Comparison of ENCODE assay signal across 8 mouse cellular contexts in genomic region chr5:124439447-124440093, GRCm38 (mm10). TPM values are rescaled to one million over a fixed set of nuclear protein-coding genes. Genes with fewer than 3 reads are reported as not detected.
A peak's percentile ranks its signal among the peaks of the same experiment; 100 is the strongest.
DNase-seq lines count a peak whose midpoint lies in the region; ATAC-seq and TF ChIP-seq lines count a peak whose summit lies in the region.

TSS of gene Kmt5a (plus strand) at chr5:124439930.

- peak; percentile 74 for TF ChIP-seq POLR2A in ES-Bruce4 (IDR thresholded peaks at IDR 0.05; ENCODE audit: insufficient read depth, low read length)

- DNase-seq in heart, postnatal 10 days: peak; percentile 96 to 97
- DNase-seq in large intestine, adult 2 months (ENCODE audit: low read depth, low spot score): no peak
- DNase-seq in liver, postnatal 0 days: peak; percentile 97
- peak; percentile 95 for DNase-seq in testis, postnatal 10 days (ENCODE audit: low spot score)

- H3K4me1 ChIP-seq in ES-Bruce4 (ENCODE audit: control insufficient read depth, insufficient read depth, low read length): no peaks in the 10 kb centered on the region
- peaks cover 11% of the 10 kb centered on the region for H3K4me1 ChIP-seq in forebrain, embryonic 13.5 days
- H3K4me1 ChIP-seq in liver, postnatal 0 days (ENCODE audit: insufficient read depth): peaks cover 32% of the 10 kb centered on the region
- H3K4me1 ChIP-seq in neural tube, embryonic 14.5 days (ENCODE audit: control insufficient read depth, insufficient read depth, low read length): peaks cover 2% of the 10 kb centered on the region

- no peak for TF ChIP-seq CTCF in ES-Bruce4 (IDR thresholded peaks at IDR 0.05; ENCODE audit: low read depth, low read length)
- peak; percentile 25; the same call in 1 of the 2 replicates for TF ChIP-seq CTCF in liver, postnatal 0 days (IDR thresholded peaks at IDR 0.05; ENCODE audit: low read depth)

- H3K9ac ChIP-seq in ES-Bruce4 (ENCODE audit: low read depth, poor library complexity, severe bottlenecking): peak within 1 kb of the TSS; percentile 84
- peak within 1 kb of the TSS; percentile 84 for H3K9ac ChIP-seq in forebrain, embryonic 13.5 days
- H3K9ac ChIP-seq in liver, postnatal 0 days (replicated peaks): peak within 1 kb of the TSS; percentile 87
- H3K9ac ChIP-seq in neural tube, embryonic 14.5 days (replicated peaks; ENCODE audit: low read depth, low read length): peak within 1 kb of the TSS; percentile 60

- H3K36me3 ChIP-seq in ES-Bruce4 (ENCODE audit: control insufficient read depth, insufficient read depth, low read length, poor library complexity, severe bottlenecking): no peaks in the 10 kb centered on the region
- no peaks in the 10 kb centered on the region for H3K36me3 ChIP-seq in forebrain, embryonic 13.5 days (ENCODE audit: poor library complexity, severe bottlenecking)
- H3K36me3 ChIP-seq in liver, postnatal 0 days (replicated peaks; ENCODE audit: insufficient read depth, low read length): no peaks in the 10 kb centered on the region
- no peaks in the 10 kb centered on the region for H3K36me3 ChIP-seq in neural tube, embryonic 14.5 days (ENCODE audit: control insufficient read depth, insufficient read depth, low read length)

- H3K4me2 ChIP-seq in forebrain, embryonic 13.5 days: peak within 1 kb of the TSS; percentile 98
- H3K4me2 ChIP-seq in liver, postnatal 0 days (ENCODE audit: low read depth, low read length): peak within 1 kb of the TSS; percentile 90
- H3K4me2 ChIP-seq in neural tube, embryonic 14.5 days (ENCODE audit: low read depth, low read length): peak within 1 kb of the TSS; percentile 98

- no peaks in the 10 kb centered on the region for H3K9me3 ChIP-seq in ES-Bruce4 (replicated peaks; ENCODE audit: control insufficient read depth, insufficient read depth, low read length, poor library complexity, severe bottlenecking)
- H3K9me3 ChIP-seq in forebrain, embryonic 13.5 days (replicated peaks): no peaks in the 10 kb centered on the region
- H3K9me3 ChIP-seq in liver, postnatal 0 days (ENCODE audit: low read length): no peaks in the 10 kb centered on the region
- no peaks in the 10 kb centered on the region for H3K9me3 ChIP-seq in neural tube, embryonic 14.5 days (ENCODE audit: control insufficient read depth, low read length)

- peak within 1 kb of the TSS; percentile 99 for H3K4me3 ChIP-seq in ES-Bruce4 (ENCODE audit: low read depth, low read length)
- peak within 1 kb of the TSS; percentile 77 for H3K4me3 ChIP-seq in forebrain, embryonic 13.5 days
- peak within 1 kb of the TSS; percentile 76 for H3K4me3 ChIP-seq in liver, postnatal 0 days (ENCODE audit: low read depth, low read length)
- H3K4me3 ChIP-seq in neural tube, embryonic 14.5 days (ENCODE audit: low read depth, low read length): peak within 1 kb of the TSS; percentile 66

- TF ChIP-seq EP300 in ES-Bruce4 (IDR thresholded peaks at IDR 0.05; ENCODE audit: insufficient read depth, low read depth, low read length): no peak
- TF ChIP-seq EP300 in liver, postnatal 0 days (IDR thresholded peaks at IDR 0.05; ENCODE audit: low read depth): peak; percentile 69; the same call in 1 of the 2 replicates

- under 1% methylated on average over 34 of the region's 34 CpGs for WGBS in forebrain, embryonic 13.5 days
- WGBS in large intestine, adult 2 months: under 1% methylated on average over 34 of the region's 34 CpGs
- WGBS in liver, postnatal 0 days (ENCODE audit: insufficient replicate concordance): under 1% methylated on average over 34 of the region's 34 CpGs
- WGBS in neural tube, embryonic 14.5 days: 1% methylated on average over 33 of the region's 34 CpGs

- intact Hi-C loops in heart, postnatal 10 days (cut with DNase I): loop anchor here (2.0 kb wide), 1 partner anchor 99 kb away; no protein-coding TSS in a partner anchor

- peak; percentile 92 for ATAC-seq in cerebellum, adult (ENCODE audit: insufficient number of reproducible peaks, low FRiP score, low TSS enrichment)
- ATAC-seq in forebrain, embryonic 13.5 days: peak; percentile 97
- ATAC-seq in liver, postnatal 0 days: peak; percentile 98
- ATAC-seq in neural tube, embryonic 14.5 days (ENCODE audit: low read depth): peak; percentile 97

- H3K27ac ChIP-seq in ES-Bruce4 (ENCODE audit: insufficient read depth, low read length): peak within 1 kb of the TSS; percentile 83
- peak within 1 kb of the TSS; percentile 91 for H3K27ac ChIP-seq in forebrain, embryonic 13.5 days
- H3K27ac ChIP-seq in liver, postnatal 0 days (ENCODE audit: low read depth): peak within 1 kb of the TSS; percentile 86
- peak within 1 kb of the TSS; percentile 18; the same call in 1 of the 2 replicates for H3K27ac ChIP-seq in neural tube, embryonic 14.5 days (ENCODE audit: low read depth, low read length)

- no peaks in the 10 kb centered on the region for H3K27me3 ChIP-seq in ES-Bruce4 (ENCODE audit: control insufficient read depth, insufficient read depth, low read length, poor library complexity, severe bottlenecking)
- H3K27me3 ChIP-seq in forebrain, embryonic 13.5 days: peaks cover 3% of the 10 kb centered on the region; the same call in 1 of the 2 replicates
- H3K27me3 ChIP-seq in liver, postnatal 0 days (ENCODE audit: insufficient read depth, low read length): no peaks in the 10 kb centered on the region
- H3K27me3 ChIP-seq in neural tube, embryonic 14.5 days (ENCODE audit: control insufficient read depth, insufficient read depth, low read length): no peaks in the 10 kb centered on the region

RNA-seq across cellular contexts. Expression of gene Kmt5a, which starts in this region (rescaled TPM):
- 166 and 187 TPM in 2 replicates for polyA plus RNA-seq in ES-Bruce4 (2011; ENCODE audit: insufficient read depth, insufficient read length, low read depth, missing spikeins)
- polyA plus RNA-seq in forebrain, embryonic 13.5 days (2015; fragmentation: Nextera tagmentation; extraction: Ambion mirVana): 30.0 and 30.6 TPM in 2 replicates
- 100 to 1,000 TPM; 146 to 153 TPM for total RNA-seq in heart, postnatal 10 days (2021)
- polyA plus RNA-seq in large intestine, adult 2 months (2012; rRNA removed): 56.4 and 93.1 TPM in 2 replicates
- polyA plus RNA-seq in liver, postnatal 0 days (2015; fragmentation: Nextera tagmentation; extraction: Ambion mirVana): 26.7 and 30.6 TPM in 2 replicates
- 15.9 and 21.5 TPM in 2 replicates for polyA plus RNA-seq in neural tube, embryonic 14.5 days (2014; fragmentation: Nextera tagmentation; extraction: Ambion mirVana)

Comparison
In these comparisons a context has a peak if more than half of its experiments do, and no peak if none do; other contexts are left out.
1. H3K27ac ChIP-seq: peak in every context shown above with its lines; median percentile 91 in forebrain, embryonic 13.5 days; 86 in liver, postnatal 0 days; 83 in ES-Bruce4; 18 in neural tube, embryonic 14.5 days.